Mouse (Mus musculus) neural tube, embryonic 11.5 days (tissue): ENCODE measurements around the gene Prdx6. TPM values are rescaled to one million over a fixed set of nuclear protein-coding genes. Genes with fewer than 3 reads are reported as not detected.

ENCODE experiments used
- ATAC-seq: fragments of 200-750 bp; cut with Nextera tagmentation; 2 replicates; pipeline ENCODE4 v1.8.0; 2017; ENCODE audit warnings: moderate number of reproducible peaks, mild to moderate bottlenecking, moderate TSS enrichment, moderate library complexity; ENCODE audit not compliant: insufficient read depth, low FRiP score, low TSS enrichment
- DNase-seq: peaks from one replicate; pipeline ENCODE4 v3.0.0-alpha.2; 2015; ENCODE audit warnings: low spot score
- H3K27ac ChIP-seq: fragments of 300-500 bp; sonication (generic); 2 replicates; pipeline ENCODE4 v1.5.1; 2014; ENCODE audit warnings: low read depth, mild to moderate bottlenecking, low read length
- H3K27me3 ChIP-seq: fragments of 300-500 bp; sonication (generic); 2 replicates; pipeline ENCODE4 v1.6.1; 2014; ENCODE audit warnings: mild to moderate bottlenecking, low read length, mixed read lengths; ENCODE audit not compliant: control insufficient read depth, insufficient read depth
- H3K36me3 ChIP-seq: fragments of 300-500 bp; sonication (generic); 2 replicates; pipeline ENCODE4 v1.6.1; 2014; ENCODE audit warnings: mild to moderate bottlenecking, low read length, moderate library complexity, mixed read lengths; ENCODE audit not compliant: control insufficient read depth, insufficient read depth
- H3K4me1 ChIP-seq: fragments of 300-500 bp; sonication (generic); 2 replicates; pipeline ENCODE4 v1.6.1; 2014; ENCODE audit warnings: low read length, mixed read lengths; ENCODE audit not compliant: control insufficient read depth, insufficient read depth
- H3K4me2 ChIP-seq: fragments of 300-500 bp; sonication (generic); 2 replicates; pipeline ENCODE4 v1.6.1; 2014; ENCODE audit warnings: low read depth, mild to moderate bottlenecking, moderate library complexity
- H3K4me3 ChIP-seq: fragments of 300-500 bp; sonication (generic); 2 replicates; pipeline ENCODE4 v1.5.1; 2014; ENCODE audit warnings: low read depth, low read length
- H3K9ac ChIP-seq: fragments of 300-500 bp; sonication (generic); 2 replicates; pipeline ENCODE4 v1.6.1; 2014; ENCODE audit warnings: mild to moderate bottlenecking, low read length
- H3K9me3 ChIP-seq: fragments of 300-500 bp; sonication (generic); 2 replicates; pipeline ENCODE4 v1.6.1; 2016; ENCODE audit warnings: low read length; ENCODE audit not compliant: control insufficient read depth
- WGBS: fragments of 180-500 bp; shearing (Covaris S2); extraction: QIAGEN DNeasy Blood & Tissue Kit; methylation state at CpG from one replicate; pipeline ENCODE4 v1.1.7; 2014; 5-methylcytosine and 5-hydroxymethylcytosine counted together
- polyA plus RNA-seq: library from polyadenylated mRNA; unstranded; fragments of >200 nt; fragmentation: Nextera tagmentation; extraction: Ambion mirVana; gene quantifications from 2 replicates; pipeline ENCODE4 v1.2.1, GENCODE M21; 2014

The Prdx6 gene
- polyA plus RNA-seq, 1 experiment from 2014 or later: 457 TPM

DNA sequence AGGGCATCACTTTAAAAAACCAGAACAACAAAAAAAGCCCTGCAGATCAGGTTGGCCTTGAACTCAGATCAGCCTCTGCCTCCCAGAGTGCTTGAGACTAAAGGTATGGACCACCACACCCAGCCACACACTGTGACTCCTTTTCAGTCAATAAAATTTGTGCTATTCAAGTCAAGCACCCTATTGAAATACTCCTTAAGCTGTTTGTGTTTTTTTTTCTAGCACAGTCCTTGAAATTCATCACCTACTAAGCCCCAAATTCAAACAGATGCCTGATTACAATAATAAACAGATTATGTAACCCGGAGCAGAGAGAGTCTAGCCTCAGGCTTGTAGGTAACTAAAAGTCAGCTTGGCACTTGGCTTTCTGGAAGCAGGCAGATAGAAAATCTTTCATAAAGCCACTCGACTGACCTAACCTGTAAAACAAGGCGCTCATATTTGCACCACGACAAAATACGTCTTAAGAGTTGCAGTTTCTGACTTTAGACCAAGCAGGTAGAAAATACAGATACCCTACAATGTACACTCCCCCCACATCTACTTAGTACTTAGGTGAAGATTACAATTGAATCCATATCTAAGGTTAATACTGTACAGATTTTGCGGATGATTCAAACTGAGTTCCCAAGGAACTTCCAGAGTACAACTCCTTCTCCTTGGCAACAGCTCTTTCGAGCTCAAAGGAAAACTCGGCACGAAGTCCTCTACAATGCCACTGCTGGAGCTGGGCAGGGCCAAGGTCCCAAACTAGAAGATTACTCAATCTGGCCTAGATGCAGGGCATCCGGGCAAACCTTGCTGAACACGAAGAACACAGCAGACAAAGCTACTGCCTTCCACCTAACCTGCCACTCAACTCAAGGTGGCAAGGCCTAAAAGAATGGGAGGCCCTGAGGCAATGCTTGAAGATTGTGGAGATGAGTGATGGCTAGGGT lies 3.1 kb downstream of the Prdx6 start:
- H3K9ac ChIP-seq: no peak overlapping the region
- peaks cover 10% of the 10 kb centered on the region for H3K4me1 ChIP-seq
- DNase-seq: no peak
- no peak overlapping the region for H3K4me2 ChIP-seq
- no peaks in the 10 kb centered on the region for H3K27me3 ChIP-seq
- H3K36me3 ChIP-seq: peaks cover 8% of the 10 kb centered on the region; the same call in 1 of the 2 replicates
- no peak overlapping the region for H3K4me3 ChIP-seq
- H3K27ac ChIP-seq: no peak overlapping the region
- no peaks in the 10 kb centered on the region for H3K9me3 ChIP-seq
- WGBS: 89% methylated on average over 11 of the region's 11 CpGs
- no peak for ATAC-seq

DNA sequence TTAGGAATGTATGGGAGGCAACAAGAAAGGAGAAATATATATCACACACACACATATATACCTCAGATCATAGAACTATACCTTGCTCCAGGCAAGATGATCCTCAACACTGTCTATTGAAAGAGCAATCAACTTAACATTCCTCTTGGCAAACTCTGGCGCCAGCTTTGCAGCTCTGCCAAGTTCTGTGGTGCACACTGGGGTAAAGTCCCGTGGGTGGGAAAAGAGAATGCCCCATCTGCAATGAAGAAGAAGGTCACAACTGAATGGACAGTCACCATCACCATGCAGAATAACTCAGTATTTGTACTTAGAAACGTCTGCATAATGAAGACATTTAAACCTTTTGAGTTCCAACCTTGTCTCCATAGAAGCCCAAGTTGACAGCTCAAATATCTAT lies 3.8 kb downstream of the Prdx6 start:
- Histone ChIP-seq H3K4me2 (no peak overlapping the region), H3K9me3 (no peaks in the 10 kb centered on the region), H3K27ac (no peak overlapping the region), H3K27me3 (no peaks in the 10 kb centered on the region), H3K4me3 (no peak overlapping the region), H3K36me3 (peaks cover 8% of the 10 kb centered on the region; the same call in 1 of the 2 replicates), H3K9ac (no peak overlapping the region), H3K4me1 (peaks cover 10% of the 10 kb centered on the region)
- ATAC-seq (no peak), DNase-seq (no peak)
- WGBS: 83% methylated on average over 3 of the region's 3 CpGs

DNA sequence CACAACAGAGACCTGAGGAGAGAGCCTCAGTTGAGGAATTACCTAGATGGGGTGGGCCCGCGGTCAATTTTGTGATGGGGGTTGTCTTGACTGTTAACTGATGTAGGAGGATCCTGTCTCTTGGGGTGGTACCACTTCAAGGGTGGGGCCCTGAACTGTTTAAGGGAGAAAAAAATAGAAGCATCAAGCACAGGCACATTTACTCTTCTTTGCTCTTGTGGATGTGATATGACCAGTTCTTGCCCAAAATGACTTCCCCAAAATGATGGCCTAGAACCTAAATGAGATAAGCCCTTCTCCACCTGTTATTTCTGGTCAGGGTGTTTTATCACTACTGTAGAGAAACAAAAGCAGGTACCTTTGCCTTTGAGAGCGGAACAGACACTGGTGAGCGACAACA lies 13.3 kb downstream of the Prdx6 start:
- H3K9ac ChIP-seq: no peak overlapping the region
- H3K4me2 ChIP-seq: no peak overlapping the region
- no peaks in the 10 kb centered on the region for H3K4me1 ChIP-seq
- ATAC-seq: no peak
- no peak overlapping the region for H3K4me3 ChIP-seq
- WGBS: 95% methylated on average over 4 of the region's 4 CpGs
- H3K36me3 ChIP-seq: peaks cover 6% of the 10 kb centered on the region; the same call in 1 of the 2 replicates
- no peak for DNase-seq
- H3K27ac ChIP-seq: no peak overlapping the region
- H3K9me3 ChIP-seq: no peaks in the 10 kb centered on the region
- H3K27me3 ChIP-seq: no peaks in the 10 kb centered on the region

DNA sequence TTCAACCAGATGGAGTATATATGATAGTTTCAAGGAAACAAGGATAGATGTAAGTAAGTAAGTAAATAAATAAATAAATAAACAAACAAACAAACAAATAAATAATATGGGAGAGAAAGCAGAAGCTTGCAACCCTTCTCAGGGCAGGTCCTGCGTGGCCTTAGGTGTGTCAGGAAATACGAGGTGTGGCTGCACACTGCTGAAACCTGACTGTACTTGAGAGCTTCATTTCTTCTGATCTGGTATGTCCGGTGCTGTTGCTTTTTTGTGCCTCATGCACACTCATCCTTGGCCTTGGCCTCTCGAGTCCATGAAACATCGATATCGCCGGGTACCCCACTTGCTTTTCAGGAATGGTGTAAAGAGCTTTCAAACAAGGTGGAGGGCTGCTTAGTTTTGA lies 13.7 kb downstream of the Prdx6 start:
- Histone ChIP-seq H3K27ac (no peak overlapping the region), H3K36me3 (peaks cover 6% of the 10 kb centered on the region; the same call in 1 of the 2 replicates), H3K4me1 (no peaks in the 10 kb centered on the region), H3K9me3 (no peaks in the 10 kb centered on the region), H3K4me3 (no peak overlapping the region), H3K9ac (no peak overlapping the region), H3K4me2 (no peak overlapping the region), H3K27me3 (no peaks in the 10 kb centered on the region)
- 93% methylated on average over 7 of the region's 7 CpGs for WGBS
- DNase-seq (no peak), ATAC-seq (no peak)

DNA sequence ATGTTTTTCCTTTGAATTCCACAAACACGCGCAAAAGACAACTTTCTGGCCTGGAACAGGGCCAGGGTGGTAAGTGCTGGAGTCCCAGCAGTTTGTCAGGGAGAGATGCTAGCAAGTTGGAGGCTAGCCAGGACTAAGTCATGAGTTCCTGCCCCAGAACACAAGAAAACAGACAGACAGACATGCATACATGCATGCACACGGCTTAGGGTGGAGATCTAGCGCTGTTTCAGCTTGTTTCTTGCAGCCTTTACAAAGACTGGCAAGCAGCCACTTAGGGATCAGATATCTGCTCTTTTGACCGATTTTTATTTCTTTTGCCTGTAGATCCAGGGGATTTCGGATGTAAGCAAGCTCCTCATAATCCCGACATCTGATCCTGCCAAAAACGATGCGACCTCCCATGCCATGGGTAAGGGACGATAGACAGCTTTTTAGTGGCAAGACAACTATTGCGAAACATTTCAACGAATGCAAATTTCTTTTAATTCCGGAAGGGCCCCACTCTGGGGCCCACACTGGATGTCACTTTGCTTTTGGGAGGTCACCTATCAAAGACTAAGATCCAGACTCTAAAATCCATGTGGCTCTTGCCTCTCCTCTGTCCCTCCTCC lies 17.7 kb downstream of the Prdx6 start:
- 92% methylated on average over 13 of the region's 13 CpGs for WGBS
- ATAC-seq: no peak

DNA sequence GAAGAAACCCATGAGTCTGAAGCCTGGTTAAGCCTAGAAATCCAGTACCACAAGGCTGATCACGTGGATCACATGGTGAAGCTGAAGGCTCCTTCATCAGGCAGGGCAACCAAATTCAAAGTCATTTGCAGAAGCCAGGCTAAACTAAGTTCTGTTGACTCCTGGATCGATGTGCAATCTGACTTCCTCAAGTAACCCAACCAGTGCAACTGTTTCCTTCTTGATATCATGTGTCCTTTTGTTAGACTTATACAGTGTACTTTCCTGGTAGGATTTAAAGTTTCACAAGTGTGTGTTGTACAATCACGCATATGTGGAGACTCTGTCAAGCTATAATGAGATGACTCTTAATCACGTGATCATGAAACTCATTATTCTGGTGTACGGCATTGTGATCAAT lies 18.8 kb downstream of the Prdx6 start:
- Histone ChIP-seq H3K9me3 (no peaks in the 10 kb centered on the region), H3K27me3 (no peaks in the 10 kb centered on the region), H3K9ac (no peak overlapping the region), H3K4me1 (no peaks in the 10 kb centered on the region), H3K4me2 (no peak overlapping the region), H3K4me3 (no peak overlapping the region), H3K36me3 (no peaks in the 10 kb centered on the region; the same call in 1 of the 2 replicates), H3K27ac (no peak overlapping the region)
- 92% methylated on average over 5 of the region's 5 CpGs for WGBS
- no peak for DNase-seq
- no peak for ATAC-seq

More for the DNA sequence above, 17.7 kb downstream of the Prdx6 start:
- Histone ChIP-seq H3K4me2 (no peak overlapping the region), H3K27ac (no peak overlapping the region), H3K9me3 (no peaks in the 10 kb centered on the region), H3K4me3 (no peak overlapping the region), H3K9ac (no peak overlapping the region), H3K4me1 (no peaks in the 10 kb centered on the region), H3K27me3 (no peaks in the 10 kb centered on the region), H3K36me3 (peaks cover 2% of the 10 kb centered on the region; the same call in 1 of the 2 replicates)
- DNase-seq: no peak

DNA sequence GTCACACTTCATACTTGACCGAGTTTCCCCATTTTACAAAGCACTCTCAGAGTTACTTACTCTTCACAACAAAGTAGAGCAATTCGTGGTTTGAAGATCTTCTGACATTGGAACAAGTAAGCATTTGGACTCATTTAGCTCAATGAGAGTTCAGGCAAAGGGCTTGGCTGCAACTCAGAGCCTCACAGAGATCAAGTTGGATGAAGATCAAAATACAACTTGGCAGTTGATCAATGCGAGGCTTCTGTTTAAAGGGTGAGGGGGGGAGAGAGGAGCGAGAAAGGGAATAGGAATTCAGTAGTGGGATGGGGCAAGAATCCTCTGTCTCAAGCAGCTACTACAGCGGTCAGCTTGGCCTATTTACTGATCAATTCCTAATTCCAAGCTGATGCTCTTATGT lies 26.2 kb downstream of the Prdx6 start:
- 70% methylated on average over 5 of the region's 5 CpGs for WGBS
- Histone ChIP-seq H3K4me2 (no peak overlapping the region), H3K27me3 (no peaks in the 10 kb centered on the region), H3K36me3 (no peaks in the 10 kb centered on the region), H3K9me3 (no peaks in the 10 kb centered on the region), H3K9ac (no peak overlapping the region), H3K27ac (no peak overlapping the region), H3K4me1 (no peaks in the 10 kb centered on the region), H3K4me3 (no peak overlapping the region)
- DNase-seq (no peak), ATAC-seq (no peak)

DNA sequence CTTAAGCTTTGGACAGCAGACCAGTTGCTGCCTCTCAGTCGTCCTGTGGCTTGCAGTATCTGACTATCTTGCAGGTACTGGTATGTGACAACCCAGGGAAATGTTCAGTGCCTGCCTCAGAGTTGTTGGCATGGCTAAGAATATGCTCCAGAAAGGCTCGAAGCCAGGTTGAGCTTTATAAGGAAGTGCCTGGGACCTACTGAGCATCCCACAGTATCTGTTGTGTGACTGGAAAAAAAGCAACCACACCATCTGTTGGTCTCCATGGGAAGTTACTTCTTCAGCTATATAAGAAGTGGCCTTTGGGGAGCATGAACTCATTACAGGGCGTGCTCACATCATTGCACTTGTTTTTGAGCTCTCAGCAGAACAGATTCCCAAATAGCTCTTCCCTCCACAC lies 31.2 kb downstream of the Prdx6 start:
- H3K4me1 ChIP-seq: no peaks in the 10 kb centered on the region
- 68% methylated on average over 3 of the region's 3 CpGs for WGBS
- no peak overlapping the region for H3K9ac ChIP-seq
- no peaks in the 10 kb centered on the region for H3K27me3 ChIP-seq
- no peak overlapping the region for H3K4me2 ChIP-seq
- DNase-seq (no peak), ATAC-seq (no peak)
- no peaks in the 10 kb centered on the region for H3K9me3 ChIP-seq
- H3K36me3 ChIP-seq: no peaks in the 10 kb centered on the region
- H3K4me3 ChIP-seq: no peak overlapping the region
- H3K27ac ChIP-seq: no peak overlapping the region

DNA sequence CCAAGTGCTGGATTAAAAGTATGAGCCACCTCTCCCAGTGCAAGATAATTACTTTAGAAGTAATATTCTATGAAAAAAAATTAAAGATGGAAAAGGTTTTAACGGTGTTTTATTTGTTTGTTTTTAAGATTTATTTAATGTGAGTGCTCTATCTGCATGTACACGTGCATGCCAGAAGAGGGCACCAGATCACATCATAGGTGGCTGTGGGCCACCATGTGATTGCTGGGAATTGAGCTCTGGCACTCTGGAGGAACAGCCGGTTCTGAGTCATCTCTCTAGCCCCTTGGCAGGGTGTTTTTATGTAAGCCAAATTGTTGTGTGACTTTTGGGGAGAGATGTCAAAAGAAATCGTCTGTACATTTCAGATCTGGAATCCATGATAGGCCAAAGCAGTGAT lies 36.6 kb downstream of the Prdx6 start:
- no peak for ATAC-seq
- no peaks in the 10 kb centered on the region for H3K27me3 ChIP-seq
- H3K9ac ChIP-seq: no peak overlapping the region
- H3K36me3 ChIP-seq: no peaks in the 10 kb centered on the region
- H3K4me1 ChIP-seq: no peaks in the 10 kb centered on the region
- no peak overlapping the region for H3K27ac ChIP-seq
- WGBS: 25% methylated on average over 4 of the region's 4 CpGs
- no peak for DNase-seq
- H3K4me2 ChIP-seq: no peak overlapping the region
- H3K4me3 ChIP-seq: no peak overlapping the region
- no peaks in the 10 kb centered on the region for H3K9me3 ChIP-seq
